Mouse (Mus musculus): ENCODE results near the gene Tmem186. TPM values are rescaled to one million over a fixed set of nuclear protein-coding genes. Genes with fewer than 3 reads are reported as not detected.

Tmem186 gene
- polyA plus RNA-seq, 1 experiment from 2014 or later, result 8.9 TPM

- Histone ChIP-seq H3K27ac (ENCODE audit: low read length) (no peak overlapping the region; the same call in 1 of the 2 replicates), H3K4me3 (ENCODE audit: low read depth, low read length) (no peak overlapping the region), H3K9ac (ENCODE audit: low read depth, low read length) (no peak overlapping the region), H3K4me1 (ENCODE audit: control insufficient read depth, low read depth, low read length) (peaks cover 33% of the 10 kb centered on the region), H3K36me3 (ENCODE audit: control insufficient read depth, insufficient read depth) (peaks cover 48% of the 10 kb centered on the region), H3K4me2 (ENCODE audit: low read depth, low read length) (no peak overlapping the region), H3K27me3 (ENCODE audit: control insufficient read depth, insufficient read depth, low read depth, low read length) (no peaks in the 10 kb centered on the region), H3K9me3 (replicated peaks; ENCODE audit: control insufficient read depth, low read length) (no peaks in the 10 kb centered on the region)
- ATAC-seq (ENCODE audit: low read depth), result no peak
- 12% methylated on average over 2 of the region's 2 CpGs for WGBS (ENCODE audit: insufficient replicate concordance)
Measured at GRCm38 (mm10) chr16:8663022-8663421, 25.5 kb upstream of the Tmem186 start.

GRCm38 (mm10) chr16:8658764-8659163 is 21.3 kb upstream of the Tmem186 start:
- Histone ChIP-seq H3K27ac (ENCODE audit: low read length) (no peak overlapping the region), H3K36me3 (ENCODE audit: control insufficient read depth, insufficient read depth) (peaks cover 48% of the 10 kb centered on the region), H3K27me3 (ENCODE audit: control insufficient read depth, insufficient read depth, low read depth, low read length) (no peaks in the 10 kb centered on the region), H3K4me2 (ENCODE audit: low read depth, low read length) (no peak overlapping the region), H3K9ac (ENCODE audit: low read depth, low read length) (no peak overlapping the region), H3K9me3 (replicated peaks; ENCODE audit: control insufficient read depth, low read length) (no peaks in the 10 kb centered on the region), H3K4me1 (ENCODE audit: control insufficient read depth, low read depth, low read length) (peaks cover 9% of the 10 kb centered on the region), H3K4me3 (ENCODE audit: low read depth, low read length) (no peak overlapping the region)
- 91% methylated on average over 4 of the region's 4 CpGs for WGBS (ENCODE audit: insufficient replicate concordance)
- ATAC-seq (ENCODE audit: low read depth), result no peak

GRCm38 (mm10) chr16:8658349-8658748 is 20.8 kb upstream of the Tmem186 start:
- H3K36me3 ChIP-seq (ENCODE audit: control insufficient read depth, insufficient read depth), result peaks cover 44% of the 10 kb centered on the region

GRCm38 (mm10) chr16:8656256-8656655 is 18.7 kb upstream of the Tmem186 start:
- 73% methylated on average over 2 of the region's 2 CpGs for WGBS (ENCODE audit: insufficient replicate concordance)
- no peak for ATAC-seq (ENCODE audit: low read depth)

More at GRCm38 (mm10) chr16:8658349-8658748, 20.8 kb upstream of the Tmem186 start:
- Histone ChIP-seq H3K4me3 (ENCODE audit: low read depth, low read length) (no peak overlapping the region), H3K4me2 (ENCODE audit: low read depth, low read length) (no peak overlapping the region), H3K9me3 (replicated peaks; ENCODE audit: control insufficient read depth, low read length) (no peaks in the 10 kb centered on the region), H3K9ac (ENCODE audit: low read depth, low read length) (no peak overlapping the region), H3K4me1 (ENCODE audit: control insufficient read depth, low read depth, low read length) (peaks cover 9% of the 10 kb centered on the region), H3K27me3 (ENCODE audit: control insufficient read depth, insufficient read depth, low read depth, low read length) (no peaks in the 10 kb centered on the region), H3K27ac (ENCODE audit: low read length) (no peak overlapping the region)
- ATAC-seq (ENCODE audit: low read depth), result no peak
- 80% methylated on average over 4 of the region's 4 CpGs for WGBS (ENCODE audit: insufficient replicate concordance)

GRCm38 (mm10) chr16:8655599-8655998 is 18.1 kb upstream of the Tmem186 start:
- Histone ChIP-seq H3K9me3 (replicated peaks; ENCODE audit: control insufficient read depth, low read length) (no peaks in the 10 kb centered on the region), H3K27ac (ENCODE audit: low read length) (no peak overlapping the region), H3K4me1 (ENCODE audit: control insufficient read depth, low read depth, low read length) (peaks cover 9% of the 10 kb centered on the region), H3K4me3 (ENCODE audit: low read depth, low read length) (no peak overlapping the region), H3K9ac (ENCODE audit: low read depth, low read length) (no peak overlapping the region), H3K27me3 (ENCODE audit: control insufficient read depth, insufficient read depth, low read depth, low read length) (no peaks in the 10 kb centered on the region), H3K36me3 (ENCODE audit: control insufficient read depth, insufficient read depth) (peaks cover 39% of the 10 kb centered on the region), H3K4me2 (ENCODE audit: low read depth, low read length) (no peak overlapping the region)
- ATAC-seq (ENCODE audit: low read depth), result peak; percentile 74
- WGBS (ENCODE audit: insufficient replicate concordance), result 65% methylated on average over 9 of the region's 9 CpGs

More at GRCm38 (mm10) chr16:8656256-8656655, 18.7 kb upstream of the Tmem186 start:
- Histone ChIP-seq H3K36me3 (ENCODE audit: control insufficient read depth, insufficient read depth) (peaks cover 36% of the 10 kb centered on the region), H3K9me3 (replicated peaks; ENCODE audit: control insufficient read depth, low read length) (no peaks in the 10 kb centered on the region), H3K4me1 (ENCODE audit: control insufficient read depth, low read depth, low read length) (peaks cover 9% of the 10 kb centered on the region), H3K27me3 (ENCODE audit: control insufficient read depth, insufficient read depth, low read depth, low read length) (no peaks in the 10 kb centered on the region), H3K9ac (ENCODE audit: low read depth, low read length) (no peak overlapping the region), H3K4me3 (ENCODE audit: low read depth, low read length) (no peak overlapping the region), H3K27ac (ENCODE audit: low read length) (no peak overlapping the region), H3K4me2 (ENCODE audit: low read depth, low read length) (no peak overlapping the region)

- H3K27ac ChIP-seq (ENCODE audit: low read length), result no peak overlapping the region
- no peaks in the 10 kb centered on the region for H3K27me3 ChIP-seq (ENCODE audit: control insufficient read depth, insufficient read depth, low read depth, low read length)
- 81% methylated on average over 6 of the region's 6 CpGs for WGBS (ENCODE audit: insufficient replicate concordance)
- no peak overlapping the region for H3K9ac ChIP-seq (ENCODE audit: low read depth, low read length)
- H3K36me3 ChIP-seq (ENCODE audit: control insufficient read depth, insufficient read depth), result peaks cover 35% of the 10 kb centered on the region
- peaks cover 9% of the 10 kb centered on the region for H3K4me1 ChIP-seq (ENCODE audit: control insufficient read depth, low read depth, low read length)
- H3K4me3 ChIP-seq (ENCODE audit: low read depth, low read length), result no peak overlapping the region
- ATAC-seq (ENCODE audit: low read depth), result no peak
- H3K9me3 ChIP-seq (replicated peaks; ENCODE audit: control insufficient read depth, low read length), result no peaks in the 10 kb centered on the region
- no peak overlapping the region for H3K4me2 ChIP-seq (ENCODE audit: low read depth, low read length)
Measured at GRCm38 (mm10) chr16:8655108-8655507, 17.6 kb upstream of the Tmem186 start.

- H3K4me3 ChIP-seq (ENCODE audit: low read depth, low read length), result no peak overlapping the region
- H3K4me1 ChIP-seq (ENCODE audit: control insufficient read depth, low read depth, low read length), result no peaks in the 10 kb centered on the region; the same call in 1 of the 2 replicates
- WGBS (ENCODE audit: insufficient replicate concordance), result 87% methylated on average over 3 of the region's 3 CpGs
- H3K4me2 ChIP-seq (ENCODE audit: low read depth, low read length), result no peak overlapping the region
- H3K27me3 ChIP-seq (ENCODE audit: control insufficient read depth, insufficient read depth, low read depth, low read length), result no peaks in the 10 kb centered on the region
- no peak overlapping the region for H3K27ac ChIP-seq (ENCODE audit: low read length)
- H3K9ac ChIP-seq (ENCODE audit: low read depth, low read length), result no peak overlapping the region
- ATAC-seq (ENCODE audit: low read depth), result no peak
- no peaks in the 10 kb centered on the region for H3K9me3 ChIP-seq (replicated peaks; ENCODE audit: control insufficient read depth, low read length)
- H3K36me3 ChIP-seq (ENCODE audit: control insufficient read depth, insufficient read depth), result peaks cover 51% of the 10 kb centered on the region
Measured at GRCm38 (mm10) chr16:8650007-8650406, 12.5 kb upstream of the Tmem186 start.

- no peak overlapping the region for H3K9ac ChIP-seq (ENCODE audit: low read depth, low read length)
- H3K27ac ChIP-seq (ENCODE audit: low read length), result no peak overlapping the region
- 79% methylated on average over 6 of the region's 6 CpGs for WGBS (ENCODE audit: insufficient replicate concordance)
- peaks cover 3% of the 10 kb centered on the region; the same call in 1 of the 2 replicates for H3K4me1 ChIP-seq (ENCODE audit: control insufficient read depth, low read depth, low read length)
- H3K27me3 ChIP-seq (ENCODE audit: control insufficient read depth, insufficient read depth, low read depth, low read length), result no peaks in the 10 kb centered on the region
- H3K4me2 ChIP-seq (ENCODE audit: low read depth, low read length), result no peak overlapping the region
- ATAC-seq (ENCODE audit: low read depth), result no peak
- H3K36me3 ChIP-seq (ENCODE audit: control insufficient read depth, insufficient read depth), result peaks cover 42% of the 10 kb centered on the region
- H3K4me3 ChIP-seq (ENCODE audit: low read depth, low read length), result no peak overlapping the region
- no peaks in the 10 kb centered on the region for H3K9me3 ChIP-seq (replicated peaks; ENCODE audit: control insufficient read depth, low read length)
Measured at GRCm38 (mm10) chr16:8645546-8645945, 8.0 kb upstream of the Tmem186 start.

GRCm38 (mm10) chr16:8643855-8644254 is 6.3 kb upstream of the Tmem186 start:
- Histone ChIP-seq H3K27me3 (ENCODE audit: control insufficient read depth, insufficient read depth, low read depth, low read length) (no peaks in the 10 kb centered on the region), H3K4me3 (ENCODE audit: low read depth, low read length) (no peak overlapping the region), H3K27ac (ENCODE audit: low read length) (0 out of 2 replicates have a peak overlapping the region, but pooled peaks have one; percentile 6), H3K9ac (ENCODE audit: low read depth, low read length) (no peak overlapping the region), H3K4me2 (ENCODE audit: low read depth, low read length) (no peak overlapping the region), H3K4me1 (ENCODE audit: control insufficient read depth, low read depth, low read length) (peaks cover 18% of the 10 kb centered on the region), H3K36me3 (ENCODE audit: control insufficient read depth, insufficient read depth) (peaks cover 35% of the 10 kb centered on the region), H3K9me3 (replicated peaks; ENCODE audit: control insufficient read depth, low read length) (no peaks in the 10 kb centered on the region)
- ATAC-seq (ENCODE audit: low read depth), result peak; percentile 79
- 65% methylated on average over 2 of the region's 2 CpGs for WGBS (ENCODE audit: insufficient replicate concordance)
